Mouse (Mus musculus): ENCODE measurements around the gene Ube2n.
"Not testable (repeated sequence)": the region's sequence is repeated elsewhere in the genome, so short reads cannot be mapped to it uniquely, and the experiment has no call there.

Gene Ube2n

DNA sequence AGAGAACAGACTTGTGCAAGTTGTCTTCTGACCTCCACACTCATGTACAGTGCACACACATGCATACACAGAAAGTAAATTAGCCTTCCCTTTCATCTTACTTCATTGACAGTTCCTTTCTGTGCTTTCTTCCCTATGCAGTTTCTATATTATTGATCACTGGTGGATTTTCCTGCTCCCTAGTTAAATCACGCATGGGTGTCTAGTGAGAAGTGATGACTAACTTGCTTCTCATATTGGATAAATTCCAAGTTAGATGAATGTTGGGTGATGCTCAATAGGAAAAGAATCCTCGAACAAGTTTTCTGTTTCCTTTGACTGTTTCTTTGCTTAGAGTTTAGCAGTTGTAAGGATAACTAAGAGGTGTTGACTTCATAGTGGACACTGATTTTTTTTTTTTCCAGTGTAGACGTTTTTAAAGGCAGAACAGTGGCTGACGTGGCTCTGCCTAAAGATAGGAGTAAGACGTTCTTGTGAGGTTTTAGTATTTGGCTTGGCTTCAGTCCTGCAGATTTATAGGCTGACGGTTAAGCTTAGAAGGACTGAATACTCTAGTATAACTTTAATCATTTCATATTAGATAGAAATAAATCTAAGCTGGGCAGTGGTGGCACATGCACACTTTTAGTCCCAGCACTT, 10.2 kb downstream of the Ube2n start:
- no peak for DNase-seq (ENCODE audit: extremely low spot score, low spot score)

DNA sequence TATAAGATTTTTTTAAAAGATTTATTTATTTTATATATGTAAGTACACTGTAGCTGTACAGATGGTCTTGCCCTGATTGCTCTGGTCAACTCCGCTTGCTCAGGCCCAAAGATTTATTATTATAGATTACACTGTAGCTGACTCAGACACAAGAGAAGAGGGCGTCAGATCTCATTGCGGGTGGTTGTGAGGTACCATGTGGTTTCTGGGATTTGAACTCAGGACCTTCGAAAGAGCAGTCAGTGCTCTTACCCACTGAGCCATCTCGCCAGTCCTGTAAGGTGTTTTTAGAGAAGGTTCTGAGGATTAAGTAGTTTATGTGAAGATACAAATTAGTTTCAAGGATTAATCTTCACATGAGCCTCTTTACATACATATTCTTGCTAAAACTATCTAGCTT, 10.9 kb downstream of the Ube2n start:
- DNase-seq (ENCODE audit: extremely low spot score, low spot score) = no peak

DNA sequence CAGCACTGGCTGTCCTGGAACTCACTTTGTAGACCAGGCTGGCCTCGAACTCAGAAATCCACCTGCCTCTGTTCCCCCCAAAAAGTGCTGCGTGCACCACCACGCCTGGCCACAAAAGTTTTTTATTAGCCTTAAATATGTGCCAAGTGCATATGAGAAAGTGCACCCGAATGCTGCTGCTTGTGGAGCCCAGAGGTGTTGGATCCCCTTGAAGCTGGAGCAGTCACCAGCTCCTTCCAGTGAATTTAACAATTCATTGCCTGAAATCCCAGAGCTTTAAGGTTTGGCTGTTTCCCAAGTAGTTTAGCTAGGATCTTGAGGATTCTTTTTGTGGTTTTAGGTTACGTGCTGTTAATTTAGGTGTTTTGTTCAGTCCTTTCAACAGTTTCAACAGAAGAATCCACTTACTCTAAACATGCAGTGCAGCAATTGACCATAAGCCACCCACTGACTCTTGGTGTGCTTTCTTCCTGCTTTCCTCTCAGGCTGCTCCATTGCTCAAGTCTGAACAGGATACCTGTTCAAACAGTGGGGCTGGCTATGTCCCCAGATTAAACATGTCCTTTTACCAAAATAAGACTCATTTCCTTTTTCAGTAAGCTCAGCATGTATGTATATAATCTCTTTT, 11.7 kb downstream of the Ube2n start:
- no peak for DNase-seq (ENCODE audit: extremely low spot score, low spot score)

DNA sequence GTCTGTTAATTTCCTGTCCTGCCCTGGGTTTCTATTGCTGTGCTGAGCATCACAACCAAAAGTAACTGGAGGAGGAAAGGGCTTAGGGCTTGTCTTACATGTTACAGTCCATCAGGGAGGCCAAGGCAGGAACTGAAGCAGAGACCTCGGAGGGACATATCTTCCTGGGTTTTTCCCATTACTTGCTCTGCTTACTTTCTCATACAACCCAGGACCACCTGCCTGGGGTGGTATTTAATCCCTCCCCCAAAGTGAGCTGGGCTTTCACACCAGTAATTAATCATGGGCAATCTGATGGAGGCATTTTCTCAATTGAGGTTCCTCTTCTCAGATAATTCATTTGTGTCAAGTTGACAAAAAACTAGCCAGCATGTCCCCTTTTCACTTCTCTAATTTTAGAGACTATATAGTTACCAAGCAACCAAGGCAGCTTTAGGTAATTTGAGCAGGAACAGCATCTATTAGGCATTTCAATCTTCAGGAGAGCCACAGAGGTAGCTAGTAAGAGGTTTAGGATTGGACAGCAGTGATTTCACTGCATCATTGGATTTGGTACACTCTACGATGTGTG, 15.7 kb downstream of the Ube2n start:
- DNase-seq (ENCODE audit: extremely low spot score, low spot score) = no peak

DNA sequence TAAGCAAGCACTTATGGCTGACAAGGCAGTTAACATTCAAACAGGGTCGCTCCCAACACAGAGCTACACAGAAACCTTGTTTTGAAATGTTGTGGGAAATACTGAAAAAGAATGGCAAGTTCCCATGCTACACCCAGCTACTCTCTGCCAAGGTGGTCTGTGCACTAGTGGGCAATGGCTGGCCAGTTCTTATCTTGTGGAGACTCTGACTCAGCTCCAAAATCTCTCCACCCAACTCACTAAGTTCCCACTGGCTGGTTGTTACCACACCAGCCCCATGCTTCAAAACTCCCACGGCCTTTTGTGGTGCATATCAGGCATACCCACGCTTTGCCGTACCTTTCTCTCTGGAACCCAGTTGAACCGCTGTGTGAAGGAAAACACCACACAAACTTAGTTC, 18.0 kb downstream of the Ube2n start:
- DNase-seq (ENCODE audit: extremely low spot score, low spot score) = no peak

DNA sequence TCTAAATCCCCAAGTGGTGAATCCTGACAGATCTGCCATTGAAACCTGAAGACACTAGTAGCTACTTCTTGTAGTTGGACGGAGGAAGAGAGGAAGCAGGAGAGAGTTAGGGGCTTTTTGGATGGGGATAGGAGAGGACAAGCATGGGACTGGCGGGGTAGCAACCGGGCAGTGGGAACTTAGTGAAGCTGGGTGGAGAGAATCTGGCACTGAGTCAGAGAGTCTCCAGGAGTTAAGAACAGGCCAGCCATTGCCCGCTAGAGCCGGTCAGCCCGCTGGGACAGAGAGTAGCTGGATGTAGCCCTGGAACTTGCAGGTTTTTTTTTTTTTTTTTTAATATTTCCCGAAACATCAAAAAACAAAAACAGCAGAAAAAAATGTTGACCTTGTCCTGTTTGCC, 18.4 kb downstream of the Ube2n start:
- no peak for DNase-seq (ENCODE audit: extremely low spot score, low spot score)

DNA sequence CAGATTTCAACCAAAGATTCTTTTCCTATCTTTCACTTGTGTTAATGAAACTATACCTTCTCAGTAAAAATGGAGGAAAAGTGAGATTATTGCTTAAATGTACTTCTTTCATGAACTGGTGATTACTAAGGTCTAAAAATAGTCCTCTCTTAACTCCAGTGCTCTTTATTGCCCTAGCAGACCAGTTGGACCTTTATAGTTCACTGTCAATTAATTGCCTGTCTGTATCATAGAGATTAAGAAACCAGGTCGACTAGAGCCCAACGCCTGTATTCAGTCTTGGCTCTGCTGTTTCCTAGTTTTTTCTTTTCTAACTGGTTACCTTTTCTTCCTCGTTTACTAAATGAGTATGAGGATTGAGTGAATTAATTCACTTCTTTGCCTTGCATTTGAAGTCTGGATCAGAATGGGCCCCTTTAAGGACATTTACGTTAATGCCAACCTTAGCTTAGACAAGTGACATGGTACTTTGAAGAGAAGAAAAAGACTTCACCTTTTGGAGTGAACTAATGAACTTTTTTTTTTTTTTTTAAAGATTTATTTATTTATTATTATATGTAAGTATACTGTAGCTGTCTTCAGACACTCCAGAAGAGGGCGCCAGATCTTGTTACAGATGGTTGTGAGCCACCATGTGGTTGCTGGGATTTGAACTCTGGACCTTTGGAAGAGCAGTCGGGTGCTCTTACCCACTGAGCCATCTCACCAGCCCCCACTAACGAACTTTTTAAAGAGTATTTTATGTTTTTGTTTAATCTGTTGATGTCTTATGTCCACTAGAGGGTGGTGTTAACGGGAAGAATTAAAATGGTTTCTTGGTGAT, 20.7 kb downstream of the Ube2n start:
- DNase-seq (ENCODE audit: extremely low spot score, low spot score) = no peak

DNA sequence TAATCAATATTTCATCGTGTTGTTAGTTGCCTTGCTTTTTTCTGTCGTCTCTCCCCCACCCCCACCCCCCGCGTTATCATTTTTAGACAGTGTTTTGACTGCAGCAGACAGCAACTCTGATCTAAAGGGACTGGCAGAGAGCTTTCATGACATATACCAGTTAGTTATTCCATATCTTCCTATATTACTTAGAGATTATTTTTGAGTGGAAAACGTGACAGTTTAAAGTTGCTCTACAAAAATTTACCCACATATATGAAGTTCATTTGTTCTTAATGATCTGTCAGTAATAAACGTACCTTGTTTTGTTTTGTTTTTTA, 21.2 kb downstream of the Ube2n start:
- no peak for DNase-seq (ENCODE audit: extremely low spot score, low spot score)

DNA sequence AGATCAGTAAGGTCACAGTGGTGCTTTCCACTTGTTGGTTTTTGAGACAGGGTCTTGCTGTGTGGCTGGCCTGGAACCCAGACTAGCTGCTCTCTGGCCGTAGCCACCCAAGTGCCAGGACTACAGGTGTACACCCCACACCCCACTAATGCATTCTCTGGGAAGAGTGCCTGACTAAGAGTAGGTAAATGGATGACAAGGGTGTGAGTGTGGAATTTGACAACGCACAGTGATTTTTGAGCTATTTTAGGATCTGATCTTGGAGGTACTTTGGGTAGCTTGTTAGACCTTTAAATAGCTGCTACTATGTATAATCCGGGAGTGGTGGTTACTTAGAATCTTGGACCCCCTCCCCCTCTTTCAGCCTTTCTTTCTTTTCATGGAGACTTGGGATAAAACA, 24.3 kb downstream of the Ube2n start:
- DNase-seq (ENCODE audit: extremely low spot score, low spot score) = no peak

DNA sequence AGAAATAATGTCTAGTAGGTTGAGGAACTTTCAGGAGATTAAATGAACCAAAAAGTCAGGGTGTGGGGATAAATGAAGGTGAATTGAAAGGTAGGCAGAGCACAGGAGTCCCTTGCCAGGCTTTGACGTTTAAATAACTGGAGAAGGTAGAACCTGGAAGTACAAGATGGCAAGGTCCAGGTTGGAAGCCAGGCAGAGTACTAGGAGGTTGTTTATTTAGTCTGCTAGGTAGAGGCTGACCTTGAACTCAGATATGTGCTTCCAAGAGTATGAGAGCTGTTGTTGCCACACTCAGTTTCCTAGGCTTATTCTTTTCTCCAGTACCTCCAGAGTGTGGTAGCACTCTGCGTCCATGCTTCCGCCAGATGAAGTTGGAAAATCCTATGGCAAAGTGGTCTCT, 24.9 kb downstream of the Ube2n start:
- no peak for DNase-seq (ENCODE audit: extremely low spot score, low spot score)

DNA sequence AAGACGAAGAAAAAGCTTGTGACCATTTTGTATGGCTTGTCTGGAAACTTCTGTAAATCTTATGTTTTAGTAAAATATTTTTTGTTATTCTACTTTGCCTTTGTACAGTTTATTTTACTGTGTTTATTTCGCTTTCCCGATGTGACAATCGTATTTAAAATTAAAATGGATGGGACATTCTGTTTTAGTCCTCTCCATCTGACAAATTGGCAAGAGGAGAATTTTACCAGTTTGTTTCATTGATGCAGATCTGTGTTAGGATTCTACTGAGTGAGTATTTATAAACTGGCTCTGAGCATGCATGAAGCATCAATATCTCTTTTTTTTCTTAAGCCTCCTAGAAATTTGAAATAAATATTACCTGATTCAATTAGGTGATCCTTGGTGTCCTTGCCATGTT, 28.0 kb downstream of the Ube2n start:
- no peak for DNase-seq (ENCODE audit: extremely low spot score, low spot score)

DNA sequence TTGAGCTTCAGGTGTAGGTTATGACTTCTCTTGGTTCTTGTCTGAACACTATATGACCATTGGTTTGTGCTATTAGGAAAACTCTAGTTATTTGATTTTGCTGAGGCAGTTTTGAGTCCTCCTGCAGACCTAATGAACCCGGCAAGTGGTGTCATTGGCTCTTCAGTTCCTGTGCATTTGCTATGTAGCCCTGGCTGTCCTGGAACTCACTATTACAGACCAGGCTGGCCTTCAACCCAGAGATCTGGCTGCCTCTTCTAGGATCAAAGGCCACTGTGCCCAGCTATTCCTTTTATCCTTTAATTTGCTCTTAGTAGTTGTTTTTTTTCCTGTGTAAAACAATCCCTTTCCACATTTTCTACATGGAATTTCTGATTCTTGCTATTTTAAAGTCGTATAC, 28.4 kb downstream of the Ube2n start:
- DNase-seq (ENCODE audit: extremely low spot score, low spot score) = no peak

DNA sequence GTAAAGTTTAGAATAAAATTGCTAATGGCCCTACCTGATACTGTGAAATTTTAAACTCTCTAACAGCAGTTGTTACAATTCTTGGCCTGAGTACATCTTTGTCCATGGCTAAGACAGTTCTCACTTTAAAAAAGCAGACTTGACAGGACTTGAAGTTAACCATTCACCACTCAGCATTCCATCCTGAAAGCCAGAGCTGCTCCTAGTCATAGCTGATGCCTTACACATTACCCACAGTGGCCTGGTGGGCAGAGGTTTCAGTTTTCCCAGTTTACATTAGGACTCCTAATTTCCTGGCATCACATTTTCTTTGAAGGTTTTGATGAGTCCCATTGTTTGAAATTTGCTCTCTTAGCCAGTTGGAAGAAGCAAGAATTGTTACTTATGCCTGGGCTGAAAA, 29.1 kb downstream of the Ube2n start:
- DNase-seq (ENCODE audit: extremely low spot score, low spot score) = no peak

DNA sequence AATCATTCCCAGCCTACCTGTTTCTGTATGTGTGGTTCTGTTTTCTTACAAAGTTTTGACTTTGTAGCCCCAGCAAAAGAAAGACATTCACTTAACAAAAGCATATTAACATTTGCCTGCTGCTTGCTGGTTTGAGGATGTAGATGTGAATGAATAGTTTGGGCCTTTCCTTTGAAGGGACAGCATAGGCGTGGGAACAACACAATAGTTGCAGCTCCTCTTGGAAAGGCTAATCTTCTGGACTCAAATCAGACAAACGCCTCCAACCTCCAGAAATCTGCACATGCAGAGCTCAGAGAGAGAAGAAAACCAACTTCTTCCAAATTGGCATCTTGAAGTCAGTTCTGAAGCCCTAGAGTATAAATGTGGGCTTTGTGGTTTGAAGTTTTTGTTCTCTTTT, 29.7 kb downstream of the Ube2n start:
- no peak for DNase-seq (ENCODE audit: extremely low spot score, low spot score)

DNA sequence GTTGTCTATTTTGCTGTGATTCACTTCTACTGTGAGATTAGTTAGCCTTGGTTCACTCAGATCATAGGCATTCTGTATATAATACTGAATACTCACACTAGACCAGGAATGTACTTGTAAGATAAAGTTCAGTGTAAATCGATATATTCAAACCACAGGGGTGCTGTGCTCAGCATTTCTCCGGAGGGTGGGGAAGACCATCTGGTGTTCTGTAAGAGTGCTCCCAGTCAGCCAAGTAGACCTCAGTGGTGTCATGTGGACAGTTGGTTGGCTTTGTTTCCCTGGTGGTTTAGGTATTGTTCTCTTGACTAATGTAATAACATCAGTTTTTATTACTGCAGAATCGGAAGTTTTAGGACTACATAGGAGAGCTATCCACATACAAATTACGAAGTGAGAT, 30.1 kb downstream of the Ube2n start:
- DNase-seq (ENCODE audit: extremely low spot score, low spot score) = no peak

DNA sequence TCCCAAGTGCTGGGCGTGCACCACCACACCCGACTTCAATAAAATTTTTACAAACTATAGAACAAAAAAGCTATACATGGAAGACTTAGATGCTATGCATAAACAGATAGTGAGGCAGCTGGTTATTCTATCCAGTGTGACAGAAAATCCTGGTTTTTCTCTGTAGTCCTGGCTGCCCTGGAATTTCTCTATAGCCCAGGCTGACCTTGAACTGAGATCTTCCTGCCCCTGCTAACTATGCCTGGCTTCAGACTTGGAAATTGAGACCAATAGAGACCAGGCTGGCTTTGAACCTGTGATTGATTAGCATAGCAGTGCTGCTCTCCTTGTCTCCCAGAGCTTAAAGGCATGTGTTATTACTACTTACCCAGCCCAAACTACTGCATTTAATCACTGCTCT, 31.2 kb downstream of the Ube2n start:
- no peak for DNase-seq (ENCODE audit: extremely low spot score, low spot score)

DNA sequence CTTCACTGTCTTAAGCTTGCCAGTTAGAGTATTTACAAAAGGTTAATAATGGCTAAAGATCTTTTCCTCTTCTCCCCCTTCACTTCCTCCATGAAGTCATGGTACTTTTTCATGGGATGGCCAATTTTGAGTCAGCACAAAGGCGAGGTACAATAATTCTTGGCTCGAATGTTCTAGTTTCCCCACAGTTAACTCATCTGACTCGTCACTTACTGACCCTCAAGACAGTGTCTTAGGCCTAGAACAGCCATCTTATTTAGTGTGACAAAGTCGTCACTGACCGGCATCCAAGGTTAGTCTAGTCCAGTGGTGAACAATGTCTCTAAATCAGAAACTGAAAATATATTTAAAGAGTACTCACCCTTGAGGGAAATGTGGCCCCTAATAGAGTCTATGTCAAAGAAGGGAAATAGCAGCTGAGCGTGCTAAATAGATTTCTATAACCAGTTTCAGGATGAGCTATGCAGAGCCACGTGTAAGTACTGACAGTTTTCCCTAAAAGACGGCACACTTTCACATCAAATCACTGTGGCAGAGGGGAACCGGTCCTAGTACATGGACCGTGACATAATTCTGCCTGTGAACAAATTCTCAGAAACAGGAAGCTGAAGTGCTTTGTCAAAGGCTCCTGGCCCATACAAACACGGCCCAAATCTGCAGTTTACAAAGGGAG, 33.3 kb downstream of the Ube2n start:
- DNase-seq (ENCODE audit: extremely low spot score, low spot score) = no peak

DNA sequence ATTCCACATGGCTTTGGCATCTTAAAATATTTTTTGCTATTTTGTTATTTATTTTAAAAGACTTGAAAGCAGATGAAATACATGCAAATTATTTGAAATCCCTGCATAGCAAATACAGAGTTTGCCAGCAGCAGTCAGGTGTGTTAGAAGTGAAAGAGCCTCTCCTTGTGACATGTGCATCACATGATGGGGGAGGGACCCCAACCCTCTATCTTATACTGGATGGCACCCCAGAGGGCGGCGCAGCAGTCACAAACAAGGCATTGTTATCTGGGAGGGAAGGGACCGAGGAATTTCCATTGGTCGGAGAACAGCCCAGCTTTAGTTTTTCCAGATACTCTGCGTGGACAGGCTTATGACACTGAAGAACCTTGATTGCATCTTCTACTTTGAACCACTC, 34.1 kb downstream of the Ube2n start:
- not testable (repeated sequence) for DNase-seq (ENCODE audit: extremely low spot score, low spot score)

DNA sequence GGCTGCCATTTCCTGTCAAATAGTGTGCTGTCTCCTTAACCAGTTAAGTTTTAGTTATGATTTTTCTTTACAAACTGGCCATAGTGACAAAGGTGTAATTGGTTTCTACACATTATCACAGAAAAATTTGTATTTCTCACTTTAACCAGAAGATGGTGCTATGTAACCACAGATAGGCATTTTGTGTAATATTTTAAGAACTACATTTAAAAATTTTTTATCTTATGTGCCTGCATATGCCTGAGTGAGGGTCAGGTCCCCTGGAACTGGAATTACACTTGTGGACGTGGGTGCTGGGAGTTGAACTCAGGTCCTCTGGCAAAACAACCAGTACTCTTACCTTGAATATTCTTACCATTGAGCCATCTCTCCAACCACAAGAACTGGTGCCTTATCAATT, 35.6 kb downstream of the Ube2n start:
- no peak for DNase-seq (ENCODE audit: extremely low spot score, low spot score)

DNA sequence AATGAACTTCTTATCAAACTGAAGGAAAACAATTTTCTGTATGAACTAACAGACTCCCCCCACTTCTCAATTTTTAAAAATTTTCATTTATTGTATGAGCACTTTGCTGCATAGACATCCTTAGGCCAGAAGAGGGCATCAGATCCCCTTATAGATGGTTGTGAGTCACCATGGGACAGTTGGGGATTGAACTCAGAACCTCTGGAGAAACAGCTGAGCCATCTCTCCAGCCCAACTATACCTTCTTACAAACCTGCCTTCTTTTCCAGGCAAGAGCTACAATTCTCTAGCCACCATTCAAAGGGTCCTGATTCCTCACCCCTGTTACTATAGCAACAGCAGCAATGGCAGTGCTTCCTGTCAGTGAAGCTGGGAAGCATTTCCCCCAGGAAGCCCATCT, 36.8 kb downstream of the Ube2n start:
- DNase-seq (ENCODE audit: extremely low spot score, low spot score) = no peak

DNA sequence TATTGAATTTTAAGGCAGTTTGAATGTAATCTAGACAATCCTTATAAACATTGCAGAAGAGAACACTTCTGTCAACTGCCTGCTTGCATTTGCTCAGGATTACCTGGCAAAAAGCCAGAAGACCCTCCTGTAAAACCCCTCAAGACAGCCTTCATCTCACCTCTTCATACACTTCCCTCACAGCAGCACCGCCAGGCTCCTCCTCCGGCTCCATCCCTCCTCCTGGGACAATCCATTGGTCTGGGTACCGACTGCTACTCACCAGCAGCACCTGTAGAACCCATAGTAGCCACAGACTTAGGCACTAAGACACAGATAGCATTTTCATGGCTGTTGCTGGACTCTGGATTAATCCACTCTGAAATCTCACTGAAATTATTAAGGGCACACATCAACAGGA, 37.4 kb downstream of the Ube2n start:
- DNase-seq (ENCODE audit: extremely low spot score, low spot score) = no peak

DNA sequence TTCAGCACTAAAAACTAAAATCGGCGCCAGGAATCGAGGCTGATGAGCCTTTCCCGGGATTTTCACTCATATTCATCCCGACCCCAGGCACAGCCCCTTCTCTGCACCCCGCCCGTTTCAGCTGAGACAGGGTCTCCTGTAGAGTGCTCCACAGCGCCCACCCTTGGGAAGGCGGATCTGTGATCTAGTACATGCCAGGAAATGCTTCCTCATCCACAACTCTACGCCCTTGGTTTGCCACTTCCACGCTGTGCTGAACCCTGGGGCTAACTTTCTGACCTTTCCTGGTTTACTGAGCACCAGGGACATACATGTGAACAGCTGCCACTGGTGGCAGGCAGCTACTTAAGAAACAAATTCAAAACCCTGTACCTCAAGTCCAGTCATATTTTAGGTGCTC, 40.9 kb downstream of the Ube2n start:
- no peak for DNase-seq (ENCODE audit: extremely low spot score, low spot score)
